Mouse (Mus musculus) cerebellum, adult 8-10 months (tissue): ENCODE measurements around the gene Txnip.
"Not testable (repeated sequence)": the region's sequence is repeated elsewhere in the genome, so short reads cannot be mapped to it uniquely, and the experiment has no call there.

ENCODE experiments used
- DNase-seq: peaks from one replicate; pipeline ENCODE4 v3.0.0; 2022

Gene Txnip

GRCm38 (mm10) chr3:96557694-96558093 is at the start of gene Txnip:
Txnip (plus strand) TSS chr3:96557957.
- peak; percentile 82 for DNase-seq

- not testable (repeated sequence) for DNase-seq
Measured at GRCm38 (mm10) chr3:96507966-96508365, 49.8 kb upstream of the Txnip start.

GRCm38 (mm10) chr3:96520171-96520570 is 37.6 kb upstream of the Txnip start:
- no peak for DNase-seq

GRCm38 (mm10) chr3:96522149-96522548 is 35.6 kb upstream of the Txnip start:
- DNase-seq, result no peak

- DNase-seq, result no peak
Measured at GRCm38 (mm10) chr3:96524028-96524810, 33.5 kb upstream of the Txnip start.

GRCm38 (mm10) chr3:96524914-96525313 is 32.8 kb upstream of the Txnip start, which contains the start of gene Hfe2:
Hfe2 (plus strand) TSS chr3:96525172.
- DNase-seq, result no peak

GRCm38 (mm10) chr3:96526013-96526762 is 31.6 kb upstream of the Txnip start:
- no peak for DNase-seq

- no peak for DNase-seq
Measured at GRCm38 (mm10) chr3:96526864-96527542, 30.8 kb upstream of the Txnip start.

- no peak for DNase-seq
Measured at GRCm38 (mm10) chr3:96528506-96528905, 29.3 kb upstream of the Txnip start.

GRCm38 (mm10) chr3:96532050-96532449 is 25.7 kb upstream of the Txnip start:
- no peak for DNase-seq

- DNase-seq, result no peak
Measured at GRCm38 (mm10) chr3:96534300-96534699, 23.5 kb upstream of the Txnip start.

- no peak for DNase-seq
Measured at GRCm38 (mm10) chr3:96539316-96539715, 18.4 kb upstream of the Txnip start.

- no peak for DNase-seq
Measured at GRCm38 (mm10) chr3:96540740-96541139, 17.0 kb upstream of the Txnip start.

- no peak for DNase-seq
Measured at GRCm38 (mm10) chr3:96541328-96542078, 16.3 kb upstream of the Txnip start.

GRCm38 (mm10) chr3:96542554-96542953 is 15.2 kb upstream of the Txnip start:
- DNase-seq, result no peak

GRCm38 (mm10) chr3:96543345-96543744 is 14.4 kb upstream of the Txnip start:
- DNase-seq, result no peak

GRCm38 (mm10) chr3:96545565-96545964 is 12.2 kb upstream of the Txnip start:
- DNase-seq, result no peak

GRCm38 (mm10) chr3:96546880-96547279 is 10.9 kb upstream of the Txnip start:
- no peak for DNase-seq

GRCm38 (mm10) chr3:96547389-96547960 is 10.3 kb upstream of the Txnip start:
- DNase-seq, result peak; percentile 79

GRCm38 (mm10) chr3:96548824-96549223 is 8.9 kb upstream of the Txnip start:
- no peak for DNase-seq

- DNase-seq, result no peak
Measured at GRCm38 (mm10) chr3:96549346-96549745, 8.4 kb upstream of the Txnip start.

- DNase-seq, result no peak
Measured at GRCm38 (mm10) chr3:96551203-96551602, 6.6 kb upstream of the Txnip start.
